9 mouse cellular contexts compared by ENCODE assay signal in the genomic region with DNA sequence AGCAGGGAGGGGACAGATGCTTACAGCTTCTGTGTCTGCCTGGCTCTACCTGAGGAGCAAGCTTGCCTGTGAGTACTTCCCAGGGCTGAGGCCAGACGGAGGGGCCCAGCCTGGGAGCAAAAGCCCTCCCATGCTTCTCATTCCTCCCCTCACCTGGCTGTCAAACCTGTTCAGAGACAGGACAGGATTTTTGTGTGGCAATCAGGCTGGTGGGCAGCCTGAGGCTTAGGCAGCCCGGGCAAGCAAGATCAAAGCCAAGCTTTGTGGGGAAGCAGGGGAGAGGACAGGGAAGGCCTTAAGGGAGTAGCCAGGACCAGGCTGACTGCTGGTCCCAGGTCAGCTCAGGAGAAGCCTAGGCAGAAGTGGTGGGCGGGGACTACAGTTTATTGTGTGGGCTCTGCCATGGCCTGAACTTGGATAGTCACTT. TPM values are rescaled to one million over a fixed set of nuclear protein-coding genes. Genes with fewer than 3 reads are reported as not detected.
DNase-seq lines count a peak whose midpoint lies in the region; ATAC-seq and TF ChIP-seq lines count a peak whose summit lies in the region.
"Had no signal": no experiment of that assay in that cellular context is flagged by ENCODE, and none has a peak within 500 bp of the region (broad histone marks: within the 10 kb centered on the region; RNA-seq: fewer than 3 reads in every experiment).

No protein-coding gene starts in this region.

- TF ChIP-seq CTCF in cortical plate, adult 2 months (IDR thresholded peaks at IDR 0.05; ENCODE audit: extremely low read depth, insufficient read depth, low read length): no peak

- H3K4me2 ChIP-seq in heart, embryonic 14.5 days (ENCODE audit: low read length): no peak overlapping the region; the same call in 1 of the 2 replicates
- no peak overlapping the region for H3K4me2 ChIP-seq in hindbrain, embryonic 14.5 days (replicated peaks)
- no peak overlapping the region for H3K4me2 ChIP-seq in midbrain, embryonic 16.5 days (ENCODE audit: low read length)

- 50% methylated on average over 3 of the region's 3 CpGs for WGBS in heart, embryonic 14.5 days
- 62% methylated on average over 3 of the region's 3 CpGs for WGBS in hindbrain, embryonic 14.5 days
- 49% methylated on average over 3 of the region's 3 CpGs for WGBS in midbrain, embryonic 16.5 days

- intact Hi-C loops in heart, postnatal 25 days (cut with DNase I): loop anchor here (10.0 kb wide), 1 partner anchor 170 kb away; no protein-coding TSS in a partner anchor

- H3K9ac ChIP-seq in heart, embryonic 14.5 days (ENCODE audit: low read length): peak overlapping the region; percentile 16; the same call in 1 of the 2 replicates
- no peak overlapping the region for H3K9ac ChIP-seq in hindbrain, embryonic 14.5 days
- H3K9ac ChIP-seq in midbrain, embryonic 16.5 days (ENCODE audit: low read depth, low read length): no peak overlapping the region

- no peaks in the 10 kb centered on the region for H3K9me3 ChIP-seq in heart, embryonic 14.5 days (ENCODE audit: control insufficient read depth, low read length)
- no peaks in the 10 kb centered on the region for H3K9me3 ChIP-seq in hindbrain, embryonic 14.5 days (ENCODE audit: control insufficient read depth, low read length)
- no peaks in the 10 kb centered on the region for H3K9me3 ChIP-seq in midbrain, embryonic 16.5 days (replicated peaks; ENCODE audit: control insufficient read depth, low read length, poor library complexity, severe bottlenecking)

- H3K4me1 ChIP-seq in heart, embryonic 14.5 days (ENCODE audit: control insufficient read depth in 2 of 2, insufficient read depth in 2 of 2, low read length in 2 of 2): peaks cover 24 to 42% of the 10 kb centered on the region in 2 experiments
- peaks cover 3% of the 10 kb centered on the region; the same call in 1 of the 2 replicates for H3K4me1 ChIP-seq in cortical plate, adult 2 months (ENCODE audit: control insufficient read depth, insufficient read depth, low read length)
- H3K4me1 ChIP-seq in hindbrain, embryonic 14.5 days (replicated peaks; ENCODE audit: control insufficient read depth, insufficient read depth, low read length): 0 out of 2 replicates have a peak, but pooled peaks cover 12% of the 10 kb centered on the region
- H3K4me1 ChIP-seq in midbrain, embryonic 16.5 days (ENCODE audit: control insufficient read depth, insufficient read depth, low read length): peaks cover 6% of the 10 kb centered on the region

- DNase-seq in heart, postnatal 25 days (ENCODE audit: low spot score): no peak
- no peak for DNase-seq in hindbrain, embryonic 14.5 days (ENCODE audit: low spot score)
- no peak for DNase-seq in ovary, postnatal 10 days (ENCODE audit: low spot score)
- DNase-seq in liver: no peak

- H3K4me3 ChIP-seq in heart, embryonic 14.5 days (ENCODE audit: control insufficient read depth in 1 of 2, insufficient read depth in 1 of 2, low read depth in 1 of 2, low read length in 2 of 2): no peak overlapping the region
- no peak overlapping the region for H3K4me3 ChIP-seq in cortical plate, adult 2 months (ENCODE audit: insufficient read depth, low read length)
- no peak overlapping the region for H3K4me3 ChIP-seq in hindbrain, embryonic 14.5 days (replicated peaks; ENCODE audit: low read length)
- no peak overlapping the region for H3K4me3 ChIP-seq in midbrain, embryonic 16.5 days (ENCODE audit: low read depth, low read length)

- H3K27me3 ChIP-seq in heart, embryonic 14.5 days (ENCODE audit: control insufficient read depth, insufficient read depth, low read length): no peaks in the 10 kb centered on the region
- no peaks in the 10 kb centered on the region for H3K27me3 ChIP-seq in hindbrain, embryonic 14.5 days (ENCODE audit: control insufficient read depth, insufficient read depth, low read length)
- no peaks in the 10 kb centered on the region; the same call in 1 of the 2 replicates for H3K27me3 ChIP-seq in midbrain, embryonic 16.5 days (ENCODE audit: control insufficient read depth, insufficient read depth, low read depth, low read length)

- TF ChIP-seq POLR2A in cortical plate, adult 2 months (IDR thresholded peaks at IDR 0.05; ENCODE audit: extremely low read depth, insufficient read depth, low read length): no peak

- no peak for ATAC-seq in heart, embryonic 14.5 days (ENCODE audit: insufficient number of reproducible peaks, insufficient read depth, low FRiP score, low read depth)
- no peak for ATAC-seq in hindbrain, embryonic 14.5 days (ENCODE audit: low FRiP score)
- no peak for ATAC-seq in midbrain, embryonic 16.5 days
- no peak for ATAC-seq in erythroid progenitor cell, adult 5-6 weeks (replicated peaks; ENCODE audit: low FRiP score, poor library complexity, severe bottlenecking)

- 0 out of 2 replicates have a peak, but pooled peaks cover 3% of the 10 kb centered on the region for H3K36me3 ChIP-seq in heart, embryonic 14.5 days (ENCODE audit: control insufficient read depth, insufficient read depth, low read length)
- H3K36me3 ChIP-seq in hindbrain, embryonic 14.5 days (replicated peaks; ENCODE audit: control insufficient read depth, insufficient read depth): peaks cover 4% of the 10 kb centered on the region; the same call in 1 of the 2 replicates
- H3K36me3 ChIP-seq in midbrain, embryonic 16.5 days (ENCODE audit: control insufficient read depth, insufficient read depth, low read length): no peaks in the 10 kb centered on the region

- peak overlapping the region; percentile 65 to 73 for H3K27ac ChIP-seq in heart, embryonic 14.5 days (replicated peaks in 1 of 2; ENCODE audit: control insufficient read depth in 1 of 2, insufficient read depth in 1 of 2, low read depth in 2 of 2, low read length in 2 of 2)
- H3K27ac ChIP-seq in cortical plate, adult 2 months (ENCODE audit: insufficient read depth, low read length): peak overlapping the region; percentile 62
- H3K27ac ChIP-seq in hindbrain, embryonic 14.5 days: peak overlapping the region; percentile 60
- peak overlapping the region; percentile 63 for H3K27ac ChIP-seq in midbrain, embryonic 16.5 days (ENCODE audit: low read length)

RNA-seq across cellular contexts. Expression of gene Wnt2b, which starts 32.7 kb away (rescaled TPM):
- polyA plus RNA-seq in heart, embryonic 14.5 days (2014; fragmentation: Nextera tagmentation; extraction: Ambion mirVana): 0.85 and 1.3 TPM in 2 replicates
- total RNA-seq in heart, postnatal 25 days (2021): 1 to 10 TPM; 1.0 to 1.9 TPM
- polyA plus RNA-seq in cortical plate, adult 2 months (2012; rRNA removed): 1.0 and 1.5 TPM in 2 replicates
- 0.82 and 1.2 TPM in 2 replicates for polyA plus RNA-seq in hindbrain, embryonic 14.5 days (2014; fragmentation: Nextera tagmentation; extraction: Ambion mirVana)
- polyA plus RNA-seq in midbrain, embryonic 16.5 days (2015; fragmentation: Nextera tagmentation; extraction: Ambion mirVana): 0.83 and 0.89 TPM in 2 replicates
- not detected in 2 replicates for total RNA-seq in erythroid progenitor cell, adult 5-6 weeks (2015; ENCODE audit: low replicate concordance)
- total RNA-seq in erythroid progenitor cell, adult 5-6 weeks (2017; ENCODE audit: low replicate concordance): not detected in 2 replicates
- total RNA-seq: MEL had no signal

RNA-seq across cellular contexts. Expression of gene Cttnbp2nl, which starts 58.5 kb away (rescaled TPM):
- 22.8 and 24.0 TPM in 2 replicates for polyA plus RNA-seq in heart, embryonic 14.5 days (2014; fragmentation: Nextera tagmentation; extraction: Ambion mirVana)
- 10 to 100 TPM; 18.9 to 20.1 TPM for total RNA-seq in heart, postnatal 25 days (2021)
- 6.3 and 6.8 TPM in 2 replicates for polyA plus RNA-seq in cortical plate, adult 2 months (2012; rRNA removed)
- 47.1 and 55.4 TPM in 2 replicates for polyA plus RNA-seq in hindbrain, embryonic 14.5 days (2014; fragmentation: Nextera tagmentation; extraction: Ambion mirVana)
- 57.9 and 58.5 TPM in 2 replicates for polyA plus RNA-seq in midbrain, embryonic 16.5 days (2015; fragmentation: Nextera tagmentation; extraction: Ambion mirVana)
- 0.36 and 1.3 TPM in 2 replicates for total RNA-seq in erythroid progenitor cell, adult 5-6 weeks (2015; ENCODE audit: low replicate concordance)
- total RNA-seq in erythroid progenitor cell, adult 5-6 weeks (2017; ENCODE audit: low replicate concordance): 0.30 and 0.51 TPM in 2 replicates
